Mouse (Mus musculus): Measurements from ENCODE around the gene Hipk3.

GRCm38 (mm10) chr2:104470536-104470935 is 23.7 kb downstream of the Hipk3 start:
- TF ChIP-seq CTCF (IDR thresholded peaks at IDR 0.05; ENCODE audit: low read depth, low read length) (no peak), GATA1 (IDR thresholded peaks at IDR 0.05; ENCODE audit: borderline replicate concordance, low read length) (no peak)

All from G1E (cell line).